Mouse (Mus musculus): ENCODE results near the gene Gata2.

DNA sequence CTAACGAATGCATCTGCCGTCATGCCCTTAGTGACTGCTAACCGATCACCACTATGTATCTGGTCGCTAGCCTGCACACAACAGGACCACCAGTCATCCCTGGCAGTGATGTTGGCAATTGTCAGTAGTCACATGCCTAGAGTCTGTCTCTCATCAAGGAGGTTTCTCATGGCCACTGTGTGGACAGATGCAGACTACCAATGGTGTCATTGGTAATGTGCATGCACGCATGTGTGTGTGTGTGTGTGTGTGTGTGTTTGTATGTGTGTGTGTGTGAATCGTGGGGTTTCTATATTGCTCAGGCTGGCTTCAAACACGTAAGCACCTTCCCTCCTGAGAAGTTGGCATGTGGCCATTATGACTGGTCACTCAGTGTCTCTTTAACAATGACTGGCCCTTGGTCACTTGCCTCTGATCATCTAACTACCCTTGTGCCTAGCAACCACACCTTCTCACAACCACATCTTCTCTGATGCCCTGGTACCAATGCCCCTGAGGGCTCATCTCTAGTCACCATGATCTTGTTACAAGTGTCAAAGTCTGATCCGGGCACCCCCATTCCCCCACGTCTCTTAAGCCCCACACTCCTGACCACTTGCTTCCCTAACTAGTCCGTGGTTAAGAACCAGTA, 13.8 kb downstream of the Gata2 start:
- TF ChIP-seq POLR2A (IDR thresholded peaks at IDR 0.05; ENCODE audit: insufficient read depth, low read length): no peak
- no peak for TF ChIP-seq CTCF (IDR thresholded peaks at IDR 0.05; ENCODE audit: low read depth, low read length)
- TF ChIP-seq EP300 (IDR thresholded peaks at IDR 0.05; ENCODE audit: insufficient read depth, low read depth, low read length): no peak

Measured in ES-Bruce4 (cell line).